ENCODE assay signal across 8 mouse cellular contexts in genomic region chr5:117497084-117497483, GRCm38 (mm10).
DNase-seq lines count a peak whose midpoint lies in the region; ATAC-seq and TF ChIP-seq lines count a peak whose summit lies in the region.
"Had no signal": no experiment of that assay in that cellular context is flagged by ENCODE, and none has a peak within 500 bp of the region (broad histone marks: within the 10 kb centered on the region; RNA-seq: fewer than 3 reads in every experiment).

No protein-coding gene starts in this region.

- no peak overlapping the region for H3K27ac ChIP-seq in hindbrain, postnatal 0 days
- no peak overlapping the region for H3K27ac ChIP-seq in hindbrain, embryonic 13.5 days
- no peak overlapping the region for H3K27ac ChIP-seq in CH12.LX (ENCODE audit: insufficient read depth, low read depth)
- no peak overlapping the region for H3K27ac ChIP-seq in limb, embryonic 11.5 days (replicated peaks; ENCODE audit: low read depth, low read length)
- H3K27ac ChIP-seq: midbrain, embryonic 12.5 days had no signal

- H3K4me1 ChIP-seq in hindbrain, postnatal 0 days (ENCODE audit: insufficient read depth, low read length), result no peaks in the 10 kb centered on the region
- H3K4me1 ChIP-seq in hindbrain, embryonic 13.5 days (replicated peaks), result peaks cover 16% of the 10 kb centered on the region
- H3K4me1 ChIP-seq in CH12.LX (ENCODE audit: control insufficient read depth in 1 of 2, insufficient read depth in 2 of 2), result peaks cover 9 to 17% of the 10 kb centered on the region in 2 experiments
- no peaks in the 10 kb centered on the region for H3K4me1 ChIP-seq in limb, embryonic 11.5 days (ENCODE audit: control insufficient read depth, insufficient read depth, low read length)

- no peak for TF ChIP-seq RAD21 in CH12.LX (IDR thresholded peaks at IDR 0.05; ENCODE audit: low read depth, low read length)

- WGBS in hindbrain, postnatal 0 days, result 70% methylated on average over 21 of the region's 21 CpGs
- 71% methylated on average over 21 of the region's 21 CpGs for WGBS in hindbrain, embryonic 13.5 days
- WGBS in limb, embryonic 11.5 days, result 66% methylated on average over 21 of the region's 21 CpGs

- TF ChIP-seq POLR2A in CH12.LX (IDR thresholded peaks at IDR 0.05; ENCODE audit: low read depth, low read length), result no peak

- dilution Hi-C loops in CH12.LX (cut with MboI; ENCODE audit: extremely low pct_ligation_motif_present, extremely low pct_unique_long_range_greater_than_20kb, low sequenced_read_pairs), result no loop called here

- peak; percentile 48 for DNase-seq in hindbrain, postnatal 0 days (ENCODE audit: low spot score)
- DNase-seq in A20 (ENCODE audit: low read depth, low spot score), result peak; percentile 80
- peak; percentile 31 for DNase-seq in CH12.LX (ENCODE audit: extremely low read depth)
- peak; percentile 55 for DNase-seq in limb, embryonic 11.5 days (ENCODE audit: low spot score)
- DNase-seq in frontal cortex, postnatal 36 days (ENCODE audit: low spot score in 2 of 2), result no peak

- H3K9ac ChIP-seq in hindbrain, postnatal 0 days (replicated peaks; ENCODE audit: low read length), result no peak overlapping the region
- no peak overlapping the region for H3K9ac ChIP-seq in hindbrain, embryonic 13.5 days
- H3K9ac ChIP-seq in CH12.LX (ENCODE audit: insufficient read depth, low read depth), result no peak overlapping the region
- H3K9ac ChIP-seq in limb, embryonic 11.5 days (ENCODE audit: low read length), result no peak overlapping the region
- H3K9ac ChIP-seq: midbrain, embryonic 12.5 days had no signal

- H3K27me3 ChIP-seq in hindbrain, postnatal 0 days (ENCODE audit: insufficient read depth, low read length), result no peaks in the 10 kb centered on the region
- no peaks in the 10 kb centered on the region for H3K27me3 ChIP-seq in hindbrain, embryonic 13.5 days
- no peaks in the 10 kb centered on the region for H3K27me3 ChIP-seq in CH12.LX (replicated peaks)
- H3K27me3 ChIP-seq in limb, embryonic 11.5 days (ENCODE audit: control insufficient read depth, insufficient read depth, low read length), result no peaks in the 10 kb centered on the region
- H3K27me3 ChIP-seq: midbrain, embryonic 12.5 days had no signal

- H3K4me3 ChIP-seq in hindbrain, postnatal 0 days (ENCODE audit: low read length), result no peak overlapping the region
- H3K4me3 ChIP-seq in hindbrain, embryonic 13.5 days, result no peak overlapping the region
- no peak overlapping the region for H3K4me3 ChIP-seq in CH12.LX (replicated peaks in 1 of 3; ENCODE audit: low read depth in 2 of 3, low read length in 2 of 3, poor library complexity in 1 of 3)
- no peak overlapping the region for H3K4me3 ChIP-seq in limb, embryonic 11.5 days (ENCODE audit: low read depth, low read length)
- H3K4me3 ChIP-seq: midbrain, embryonic 12.5 days had no signal

- TF ChIP-seq EP300 in CH12.LX (IDR thresholded peaks at IDR 0.05; ENCODE audit: low read length), result no peak

- in situ Hi-C loops in CH12.LX (cut with MboI; ENCODE audit: low pct_ligation_motif_present, low pct_unique_long_range_greater_than_20kb, low sequenced_read_pairs), result no loop called here

- no peaks in the 10 kb centered on the region for H3K9me3 ChIP-seq in hindbrain, postnatal 0 days (ENCODE audit: low read length)
- H3K9me3 ChIP-seq in hindbrain, embryonic 13.5 days, result no peaks in the 10 kb centered on the region
- H3K9me3 ChIP-seq in CH12.LX (replicated peaks; ENCODE audit: low read length), result peaks cover 6% of the 10 kb centered on the region
- no peaks in the 10 kb centered on the region for H3K9me3 ChIP-seq in limb, embryonic 11.5 days (ENCODE audit: control insufficient read depth, low read length)
- H3K9me3 ChIP-seq: midbrain, embryonic 12.5 days had no signal

- H3K79me2 ChIP-seq in CH12.LX (replicated peaks; ENCODE audit: control insufficient read depth, extremely low read depth, insufficient read depth, poor library complexity, severe bottlenecking), result no peaks in the 10 kb centered on the region

- TF ChIP-seq CTCF in hindbrain, postnatal 0 days (IDR thresholded peaks at IDR 0.05; ENCODE audit: low read depth), result peak; percentile 66
- peak; percentile 24 to 51; a peak in 2 of 4 replicates for TF ChIP-seq CTCF in CH12.LX (conservative IDR thresholded peaks at IDR 0.05 in 1 of 2, IDR thresholded peaks at IDR 0.05 in 1 of 2; ENCODE audit: low read depth in 2 of 2, low read length in 2 of 2)

- ATAC-seq in hindbrain, postnatal 0 days, result no peak
- ATAC-seq in hindbrain, embryonic 13.5 days (ENCODE audit: low FRiP score), result no peak
- no peak for ATAC-seq in limb, embryonic 11.5 days (ENCODE audit: insufficient number of reproducible peaks, low FRiP score, low TSS enrichment, low read depth)
- no peak for ATAC-seq in erythroid progenitor cell, adult 5-6 weeks (replicated peaks; ENCODE audit: low FRiP score, poor library complexity, severe bottlenecking)

- no peak overlapping the region for H3K4me2 ChIP-seq in hindbrain, postnatal 0 days (ENCODE audit: low read depth, low read length)
- H3K4me2 ChIP-seq in hindbrain, embryonic 13.5 days, result no peak overlapping the region
- no peak overlapping the region for H3K4me2 ChIP-seq in CH12.LX (ENCODE audit: insufficient read depth, low read depth, poor library complexity, severe bottlenecking)
- H3K4me2 ChIP-seq in limb, embryonic 11.5 days (ENCODE audit: low read depth, severe bottlenecking), result no peak overlapping the region
- H3K4me2 ChIP-seq: midbrain, embryonic 12.5 days had no signal

- H3K36me3 ChIP-seq in hindbrain, postnatal 0 days (ENCODE audit: insufficient read depth, low read length), result no peaks in the 10 kb centered on the region
- peaks cover 12% of the 10 kb centered on the region for H3K36me3 ChIP-seq in hindbrain, embryonic 13.5 days
- H3K36me3 ChIP-seq in CH12.LX (replicated peaks in 1 of 2; ENCODE audit: control insufficient read depth in 1 of 2, insufficient read depth in 1 of 2, low read length in 1 of 2), result peaks cover 4 to 14% of the 10 kb centered on the region in 2 experiments
- H3K36me3 ChIP-seq in limb, embryonic 11.5 days (ENCODE audit: control insufficient read depth, insufficient read depth, low read length), result no peaks in the 10 kb centered on the region
- H3K36me3 ChIP-seq: midbrain, embryonic 12.5 days had no signal

TF ChIP-seq in CH12.LX, 34 proteins besides CTCF, POLR2A, EP300 and RAD21:
- TF ChIP-seq ETS1 (conservative IDR thresholded peaks at IDR 0.05; ENCODE audit: low read depth, low read length), result no peak
- no peak for TF ChIP-seq ZC3H11A (IDR thresholded peaks at IDR 0.05; ENCODE audit: low read depth, low read length)

Comparison
In these comparisons a context has a peak if more than half of its experiments do, and no peak if none do; other contexts are left out.
1. DNase-seq: peak in hindbrain, postnatal 0 days (single experiment), A20 (single experiment), CH12.LX (single experiment) and limb, embryonic 11.5 days (single experiment); none in frontal cortex, postnatal 36 days (0 of 2).